Mouse (Mus musculus) kidney, embryonic 14.5 days (tissue): ENCODE measurements around the gene Hoxb5. TPM values are rescaled to one million over a fixed set of nuclear protein-coding genes. Genes with fewer than 3 reads are reported as not detected.

ENCODE experiments used
- ATAC-seq: fragments of 200-750 bp; cut with Nextera tagmentation; 2 replicates; pipeline ENCODE4 v1.8.0; 2017; ENCODE audit warnings: moderate number of reproducible peaks, mild to moderate bottlenecking, moderate TSS enrichment, moderate library complexity; ENCODE audit not compliant: low FRiP score, low TSS enrichment
- H3K27ac ChIP-seq: fragments of 300-500 bp; sonication (generic); 2 replicates; pipeline ENCODE4 v1.5.1; 2014; ENCODE audit warnings: low read depth, mild to moderate bottlenecking, low read length, moderate library complexity, mixed read lengths
- H3K27me3 ChIP-seq: fragments of 300-500 bp; sonication (generic); 2 replicates; pipeline ENCODE4 v1.6.1; 2014; ENCODE audit warnings: mild to moderate bottlenecking, low read length; ENCODE audit not compliant: control insufficient read depth, insufficient read depth
- H3K36me3 ChIP-seq: fragments of 300-500 bp; sonication (generic); 2 replicates; pipeline ENCODE4 v1.6.1; 2014; ENCODE audit warnings: low read length, mixed read lengths; ENCODE audit not compliant: control insufficient read depth, insufficient read depth
- H3K4me1 ChIP-seq: fragments of 300-500 bp; sonication (generic); 2 replicates; pipeline ENCODE4 v1.6.1; 2014; ENCODE audit warnings: low read length, mixed read lengths; ENCODE audit not compliant: control insufficient read depth, insufficient read depth
- H3K4me2 ChIP-seq: fragments of 300-500 bp; sonication (generic); replicated peaks from 2 replicates; pipeline ENCODE4 v1.6.1; 2014; ENCODE audit warnings: low read depth, mild to moderate bottlenecking, low read length
- H3K4me3 ChIP-seq: fragments of 300-500 bp; sonication (generic); 2 replicates; pipeline ENCODE4 v1.5.1; 2014; ENCODE audit warnings: mild to moderate bottlenecking, low read length
- H3K9ac ChIP-seq: fragments of 300-500 bp; sonication (generic); 2 replicates; pipeline ENCODE4 v1.6.1; 2014; ENCODE audit warnings: low read depth, mild to moderate bottlenecking, low read length, moderate library complexity
- H3K9me3 ChIP-seq: fragments of 300-500 bp; sonication (generic); 2 replicates; pipeline ENCODE4 v1.6.1; 2016; ENCODE audit warnings: low read length; ENCODE audit not compliant: control insufficient read depth
- WGBS: fragments of 180-500 bp; shearing (Covaris S2); extraction: QIAGEN DNeasy Blood & Tissue Kit; methylation state at CpG from one replicate; pipeline ENCODE4 v1.1.7; 2014; 5-methylcytosine and 5-hydroxymethylcytosine counted together
- polyA plus RNA-seq: library from polyadenylated mRNA; unstranded; fragments of >200 nt; fragmentation: Nextera tagmentation; extraction: Ambion mirVana; gene quantifications from 2 replicates; pipeline ENCODE4 v1.2.1, GENCODE M21; 2014

Gene Hoxb5
- polyA plus RNA-seq, 1 experiment from 2014 or later, result 24.3 TPM

DNA sequence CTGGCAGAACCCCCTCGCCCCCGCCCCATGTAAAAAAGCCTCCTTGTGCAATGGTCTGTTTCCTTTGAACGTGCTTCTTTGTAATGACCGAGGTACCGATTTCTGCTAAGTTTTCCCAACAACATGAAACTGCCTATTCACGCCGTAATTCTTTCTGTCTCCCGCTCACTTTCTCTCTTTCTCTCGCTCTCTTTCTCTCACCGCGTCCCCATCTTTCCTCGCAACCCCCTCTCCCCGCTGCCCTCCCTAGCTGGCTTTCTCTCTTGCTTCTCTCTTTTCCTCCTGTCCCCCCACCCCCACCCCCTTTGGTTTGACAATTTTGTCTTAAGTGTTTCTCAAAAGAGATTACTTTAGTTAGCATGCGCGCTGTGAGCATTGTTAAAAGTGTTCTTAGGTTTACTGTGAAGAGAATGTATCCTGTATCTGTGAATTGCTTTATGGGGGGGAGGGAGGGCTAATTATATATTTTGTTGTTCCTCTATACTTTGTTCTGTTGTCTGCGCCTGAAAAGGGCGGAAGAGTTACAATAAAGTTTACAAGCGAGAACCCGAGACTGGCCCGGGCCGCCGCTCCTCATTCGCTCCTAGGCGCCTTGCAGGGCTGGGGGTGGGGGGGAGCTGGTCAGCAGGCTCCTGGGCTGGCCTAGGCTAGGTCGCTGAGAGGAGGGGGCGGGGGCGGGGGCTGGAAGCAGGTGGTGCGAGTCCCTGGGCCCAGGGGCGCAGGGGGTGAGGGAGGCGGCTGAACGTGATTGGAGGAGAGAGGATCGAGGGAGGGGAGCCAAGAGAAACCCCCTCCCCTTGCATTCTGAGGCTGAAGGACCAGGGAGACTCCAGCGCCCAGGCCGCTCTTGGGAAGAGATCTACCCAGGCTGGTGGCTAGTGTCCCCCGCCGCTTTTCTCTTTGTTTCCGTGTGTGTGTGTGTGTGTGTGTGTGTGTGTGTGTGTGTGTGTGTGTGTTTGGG lies 18.1 kb upstream of the Hoxb5 start:
- Histone ChIP-seq H3K27ac (peak overlapping the region; percentile 100), H3K4me1 (peaks cover 26% of the 10 kb centered on the region), H3K36me3 (no peaks in the 10 kb centered on the region), H3K9me3 (no peaks in the 10 kb centered on the region), H3K27me3 (no peaks in the 10 kb centered on the region), H3K9ac (peak overlapping the region; percentile 99), H3K4me2 (peak overlapping the region; percentile 95), H3K4me3 (peak overlapping the region; percentile 53)
- WGBS, result under 1% methylated on average over 36 of the region's 37 CpGs
- peak; percentile 91 for ATAC-seq

DNA sequence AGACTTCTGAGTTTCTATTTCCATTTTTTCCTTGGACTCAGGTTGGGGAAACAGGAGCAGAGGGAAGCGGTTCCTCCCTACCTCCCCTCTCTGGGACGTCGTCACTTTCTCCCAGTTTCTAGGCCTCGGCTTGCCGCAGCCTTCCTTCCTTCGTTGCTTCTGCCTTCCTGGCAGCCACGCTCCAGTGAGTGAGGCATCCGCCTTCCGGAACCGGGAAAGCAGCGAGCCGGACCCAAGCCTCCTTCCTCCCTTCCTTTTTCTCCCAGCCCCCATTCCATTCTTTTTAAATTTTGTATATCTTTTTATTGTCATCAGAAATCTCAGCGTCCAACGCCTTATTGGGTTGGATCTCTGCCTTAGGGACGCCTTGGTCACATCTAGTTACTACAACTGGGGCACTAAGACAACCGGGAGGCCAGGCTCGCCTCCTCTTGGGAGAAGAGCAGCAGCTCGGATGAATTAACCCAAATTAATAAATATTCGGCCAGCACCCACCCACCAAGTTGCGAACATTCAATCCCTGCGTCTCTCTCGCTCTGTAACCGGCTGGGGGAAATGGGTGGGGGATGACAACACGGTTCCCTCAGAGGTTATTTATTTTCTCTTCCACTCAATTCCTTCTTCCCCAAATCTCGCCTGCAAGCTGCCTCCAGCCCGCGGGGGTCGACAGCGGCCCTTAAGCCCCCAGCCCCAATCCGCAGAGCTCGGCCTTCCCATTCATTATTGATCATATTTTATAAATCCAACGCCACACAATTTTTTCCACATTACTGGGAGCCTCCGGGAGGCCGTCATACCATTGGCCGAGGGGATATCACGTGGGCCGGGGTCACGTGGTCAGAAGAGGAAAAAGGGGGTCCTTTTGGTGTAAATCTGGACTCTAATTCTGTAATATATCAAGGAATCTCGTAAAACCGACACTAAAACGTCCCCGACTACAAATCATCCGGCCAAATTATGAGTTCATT lies 17.1 kb upstream of the Hoxb5 start, which contains the start of gene Hoxb7:
Gene Hoxb7 (plus strand): TSS at position 853 of the 968 bp plus-strand sequence.
- Histone ChIP-seq H3K36me3 (no peaks in the 10 kb centered on the region), H3K9me3 (no peaks in the 10 kb centered on the region), H3K4me2 (peak within 1 kb of the TSS; percentile 95), H3K27ac (peak within 1 kb of the TSS; percentile 100), H3K9ac (peak within 1 kb of the TSS; percentile 99), H3K4me3 (peak within 1 kb of the TSS; percentile 53), H3K27me3 (no peaks in the 10 kb centered on the region), H3K4me1 (peaks cover 30% of the 10 kb centered on the region)
- under 1% methylated on average over 43 of the region's 43 CpGs for WGBS
- ATAC-seq, result no peak

DNA sequence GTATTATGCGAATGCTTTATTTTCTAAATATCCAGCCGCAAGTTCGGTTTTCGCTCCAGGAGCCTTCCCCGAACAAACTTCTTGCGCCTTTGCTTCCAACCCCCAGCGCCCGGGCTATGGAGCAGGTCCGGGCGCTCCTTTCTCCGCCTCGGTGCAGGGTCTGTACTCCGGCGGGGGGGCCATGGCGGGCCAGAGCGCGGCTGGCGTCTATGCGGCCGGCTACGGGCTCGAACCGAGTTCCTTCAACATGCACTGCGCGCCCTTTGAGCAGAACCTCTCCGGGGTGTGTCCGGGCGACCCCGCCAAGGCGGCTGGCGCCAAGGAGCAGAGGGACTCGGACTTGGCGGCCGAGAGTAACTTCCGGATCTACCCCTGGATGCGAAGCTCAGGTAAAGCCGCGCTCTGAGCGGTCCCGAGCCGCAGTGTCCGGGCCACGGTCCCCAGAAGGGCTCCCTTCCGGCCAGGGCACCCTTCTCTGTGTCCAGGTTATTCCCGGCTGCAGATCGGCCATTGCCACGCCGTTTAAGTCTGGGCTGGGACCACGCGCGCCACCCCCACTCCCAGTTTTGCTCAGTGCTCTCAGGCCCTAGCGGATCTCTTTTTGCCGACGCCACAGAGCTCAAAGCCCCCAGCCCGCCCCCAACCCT lies 16.3 kb upstream of the Hoxb5 start:
- H3K4me1 ChIP-seq, result peaks cover 34% of the 10 kb centered on the region
- under 1% methylated on average over 55 of the region's 55 CpGs for WGBS

DNA sequence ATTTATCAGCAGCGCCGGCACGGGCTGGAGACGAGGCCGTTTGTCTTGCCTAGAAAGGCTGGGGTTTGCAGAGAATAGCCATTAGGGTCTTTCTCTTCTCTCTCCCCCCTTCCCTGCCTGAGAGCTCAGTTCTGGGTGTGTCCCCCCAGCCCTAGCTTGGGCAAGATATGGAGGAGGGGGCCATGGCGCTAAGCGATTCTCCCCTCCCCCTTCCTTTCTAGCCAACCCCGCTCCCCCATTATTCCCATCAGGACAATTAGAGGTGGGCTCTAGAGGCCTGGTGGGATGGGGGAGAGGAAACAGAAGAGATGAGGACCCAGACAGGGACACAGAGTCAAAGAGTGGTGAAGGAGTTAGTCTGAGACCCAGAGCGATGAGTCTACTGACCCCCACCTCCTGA lies 15.7 kb upstream of the Hoxb5 start:
- WGBS, result 0% methylated on average over 9 of the region's 9 CpGs
- no peaks in the 10 kb centered on the region for H3K9me3 ChIP-seq
- peak overlapping the region; percentile 53 for H3K4me3 ChIP-seq
- peaks cover 36% of the 10 kb centered on the region for H3K4me1 ChIP-seq
- H3K4me2 ChIP-seq, result peak overlapping the region; percentile 95
- H3K27me3 ChIP-seq, result no peaks in the 10 kb centered on the region
- peak overlapping the region; percentile 100 for H3K27ac ChIP-seq
- no peak for ATAC-seq
- no peaks in the 10 kb centered on the region for H3K36me3 ChIP-seq
- H3K9ac ChIP-seq, result peak overlapping the region; percentile 99

More for the DNA sequence above, 16.3 kb upstream of the Hoxb5 start:
- Histone ChIP-seq H3K4me2 (peak overlapping the region; percentile 95), H3K36me3 (no peaks in the 10 kb centered on the region), H3K4me3 (peak overlapping the region; percentile 53), H3K9ac (peak overlapping the region; percentile 99), H3K9me3 (no peaks in the 10 kb centered on the region), H3K27ac (peak overlapping the region; percentile 100), H3K27me3 (no peaks in the 10 kb centered on the region)
- ATAC-seq, result 0 out of 2 replicates have a peak, but pooled peaks have one; percentile 7

DNA sequence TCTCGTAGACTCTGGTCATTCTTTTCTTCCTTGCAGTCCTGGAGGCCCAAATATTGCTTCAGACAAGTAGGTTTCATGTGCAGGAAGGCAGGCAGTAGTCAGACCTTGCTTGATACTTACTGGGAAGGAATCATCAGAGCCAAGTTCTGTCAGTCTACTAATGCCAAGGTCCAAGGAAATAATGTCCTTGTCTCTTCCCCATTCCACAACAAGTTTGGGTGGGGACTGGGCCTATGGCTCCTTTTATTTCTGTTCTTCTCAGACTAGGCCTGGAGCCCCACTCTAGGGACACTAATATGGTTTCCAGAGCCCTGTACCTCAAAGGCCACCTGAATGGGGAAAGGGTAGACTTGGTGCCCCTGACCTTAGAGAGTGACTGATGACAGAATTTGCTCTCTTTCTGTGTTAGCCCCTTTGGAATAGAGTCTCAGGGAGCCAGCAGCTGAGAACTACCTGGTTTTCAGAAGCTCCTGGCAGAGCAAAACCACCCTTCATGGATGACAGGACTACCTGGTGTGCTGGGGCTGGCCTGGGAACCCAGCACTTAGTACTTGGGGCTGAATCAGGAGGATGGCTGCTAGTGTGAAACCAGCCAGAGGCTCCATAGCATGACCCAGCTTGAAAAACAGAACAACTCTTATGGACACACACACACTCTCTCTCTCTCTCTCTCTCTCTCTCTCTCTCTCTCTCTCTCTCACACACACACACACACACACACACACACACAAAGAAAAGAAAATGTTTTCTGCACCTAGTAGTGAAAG lies 14.5 kb upstream of the Hoxb5 start:
- Histone ChIP-seq H3K9me3 (no peaks in the 10 kb centered on the region), H3K36me3 (no peaks in the 10 kb centered on the region), H3K9ac (peak overlapping the region; percentile 99), H3K4me2 (peak overlapping the region; percentile 95), H3K4me1 (peaks cover 36% of the 10 kb centered on the region), H3K4me3 (peak overlapping the region; percentile 53), H3K27me3 (no peaks in the 10 kb centered on the region), H3K27ac (peak overlapping the region; percentile 100)
- no peak for ATAC-seq
- WGBS, result 12% methylated on average over 1 of the region's 1 CpGs

DNA sequence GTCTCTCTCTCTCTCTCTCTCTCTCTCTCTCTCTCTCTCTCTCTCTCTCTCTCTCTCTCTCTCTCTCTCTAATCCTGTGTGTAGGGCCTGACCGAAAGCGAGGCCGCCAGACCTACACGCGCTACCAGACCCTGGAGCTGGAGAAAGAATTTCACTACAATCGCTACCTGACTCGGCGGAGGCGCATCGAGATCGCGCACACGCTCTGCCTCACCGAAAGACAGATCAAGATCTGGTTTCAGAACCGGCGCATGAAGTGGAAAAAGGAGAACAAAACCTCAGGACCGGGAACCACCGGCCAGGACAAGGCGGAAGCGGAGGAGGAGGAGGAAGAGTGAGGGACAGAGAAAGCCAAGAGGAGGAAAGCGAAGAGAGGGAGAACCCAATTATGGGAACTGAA lies 13.8 kb upstream of the Hoxb5 start:
- ATAC-seq, result no peak
- H3K27me3 ChIP-seq, result no peaks in the 10 kb centered on the region
- peak overlapping the region; percentile 99 for H3K9ac ChIP-seq
- no peaks in the 10 kb centered on the region for H3K9me3 ChIP-seq
- H3K36me3 ChIP-seq, result no peaks in the 10 kb centered on the region
- peak overlapping the region; percentile 100 for H3K27ac ChIP-seq
- 17% methylated on average over 21 of the region's 21 CpGs for whole genome bisulfite sequencing
- peaks cover 36% of the 10 kb centered on the region for H3K4me1 ChIP-seq
- H3K4me2 ChIP-seq, result peak overlapping the region; percentile 95
- peak overlapping the region; percentile 53 for H3K4me3 ChIP-seq

DNA sequence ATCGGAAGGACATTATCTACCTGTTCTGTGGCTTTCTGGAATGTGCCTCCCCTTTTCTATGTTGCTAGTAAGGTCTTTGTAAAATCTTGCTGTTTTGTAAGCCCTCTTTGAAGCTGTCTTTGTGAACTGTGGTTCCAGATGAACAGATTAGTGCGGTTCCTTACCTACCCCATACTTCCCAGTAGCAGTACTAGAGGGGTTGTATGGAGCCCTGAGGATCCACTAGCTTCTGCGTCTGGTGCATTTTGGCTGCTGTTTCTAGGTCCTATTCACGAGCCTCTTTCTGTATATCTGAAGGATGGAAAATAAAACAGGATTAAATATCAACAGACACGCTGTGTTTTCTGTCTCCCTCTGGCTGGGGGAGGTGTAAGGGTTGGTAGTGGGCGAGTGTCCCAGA lies 13.3 kb upstream of the Hoxb5 start:
- 27% methylated on average over 6 of the region's 6 CpGs for WGBS
- no peaks in the 10 kb centered on the region for H3K27me3 ChIP-seq
- H3K4me1 ChIP-seq, result peaks cover 36% of the 10 kb centered on the region
- no peaks in the 10 kb centered on the region for H3K9me3 ChIP-seq
- peak overlapping the region; percentile 95 for H3K4me2 ChIP-seq
- no peaks in the 10 kb centered on the region for H3K36me3 ChIP-seq
- no peak for ATAC-seq
- H3K9ac ChIP-seq, result peak overlapping the region; percentile 99
- H3K27ac ChIP-seq, result peak overlapping the region; percentile 100
- H3K4me3 ChIP-seq, result peak overlapping the region; percentile 53
